Mouse (Mus musculus) central nervous system, embryonic 14 days (tissue): ENCODE data around the gene Vav1. TPM values are rescaled to one million over a fixed set of nuclear protein-coding genes. Genes with fewer than 3 reads are reported as not detected.

Source experiments
- polyA plus RNA-seq: library from polyadenylated mRNA; depleted of rRNA; stranded (reverse); fragments of >200 nt; gene quantifications from 2 replicates; pipeline ENCODE4 v1.2.3, GENCODE M21; 2012; rRNA removed

Vav1 gene
- 1.6 TPM in 2 replicates for polyA plus RNA-seq

GRCm38 (mm10) chr17:57278943-57279590 lies at the start of gene Vav1:
TSS of gene Vav1 (plus strand) at chr17:57279100.

GRCm38 (mm10) chr17:57248201-57248699 lies 30.6 kb upstream of the Vav1 start, which contains the start of gene Gpr108:
TSS of gene Gpr108 (minus strand) at chr17:57248446.

DNA sequence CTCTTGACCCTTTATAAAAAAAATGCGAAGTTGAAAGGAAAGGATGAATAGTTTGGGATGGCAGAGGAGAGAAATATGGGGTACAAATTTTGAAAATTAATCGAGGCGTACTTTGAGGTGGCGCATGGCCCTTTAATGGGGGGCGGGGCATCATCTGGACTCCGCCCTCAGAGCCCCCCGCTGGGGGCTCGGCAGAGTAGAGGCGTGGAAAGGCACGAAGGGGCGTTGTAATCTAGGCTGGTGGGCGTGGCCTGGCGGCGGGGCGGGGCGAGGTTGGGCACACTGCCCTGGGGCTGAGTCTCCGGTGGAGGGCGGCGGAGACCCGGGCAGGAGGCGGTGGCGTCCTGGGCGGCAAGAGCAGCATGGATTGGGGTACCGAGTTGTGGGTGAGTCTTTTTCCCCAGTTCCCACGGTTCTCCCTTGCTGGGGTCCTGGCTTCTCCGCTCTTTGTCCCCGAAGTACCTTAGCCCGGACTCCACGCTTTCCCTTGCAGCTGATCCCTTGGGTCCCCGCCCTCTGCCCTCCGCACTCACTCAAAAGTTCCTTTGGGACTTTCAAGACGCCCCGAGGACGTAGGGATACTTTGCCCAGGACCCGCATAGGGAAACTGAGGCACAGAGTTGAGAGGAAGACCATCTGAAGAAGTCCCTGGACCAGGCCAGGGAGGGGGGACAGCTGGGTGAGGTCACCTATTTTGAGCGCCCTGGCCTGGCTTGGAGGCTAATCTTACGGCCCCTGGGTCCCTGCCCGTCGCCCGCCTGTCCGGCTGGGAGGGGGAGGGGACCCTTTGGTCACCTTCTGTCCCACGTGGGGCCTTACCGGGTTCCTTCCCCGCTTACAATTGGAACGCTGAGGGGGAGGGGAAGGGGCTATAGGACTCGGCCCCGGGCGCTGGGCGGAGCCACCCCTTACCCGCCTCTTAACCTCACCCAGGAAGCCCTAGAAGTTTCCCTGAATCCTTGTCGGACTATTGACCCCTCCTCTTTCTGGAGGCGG lies 29.4 kb upstream of the Vav1 start, which contains the start of gene Trip10:
Gene Trip10 (plus strand): TSS at position 270 of the 996 bp plus-strand sequence.

GRCm38 (mm10) chr17:57358441-57358840 lies 79.5 kb downstream of the Vav1 start, which contains the start of gene Adgre1:
TSS of gene Adgre1 (plus strand) at chr17:57358691.

Other genes starting within 250 kb of the Vav1 start
- gene Khsrp, start 247.6 kb upstream of the Vav1 start, polyA plus RNA-seq: 104 and 105 TPM in 2 replicates
- 0.08 and 0.11 TPM in 2 replicates for gene Slc25a41, start 237.4 kb upstream of the Vav1 start, polyA plus RNA-seq
- gene Crb3, start 220.0 kb upstream of the Vav1 start, polyA plus RNA-seq: 2.0 and 2.4 TPM in 2 replicates
- gene Slc25a23, start 219.2 kb upstream of the Vav1 start, polyA plus RNA-seq: 75.6 and 77.7 TPM in 2 replicates
- 5.7 and 5.8 TPM in 2 replicates for gene Dennd1c, start 200.6 kb upstream of the Vav1 start, polyA plus RNA-seq
- 179 and 184 TPM in 2 replicates for gene Tubb4a, start 191.3 kb upstream of the Vav1 start, polyA plus RNA-seq
- gene Tnfsf9, start 173.8 kb upstream of the Vav1 start, polyA plus RNA-seq: 6.9 and 7.3 TPM in 2 replicates
- 0.61 and 0.76 TPM in 2 replicates for gene Cd70, start 129.3 kb upstream of the Vav1 start, polyA plus RNA-seq
- gene Tnfsf14, start 84.9 kb upstream of the Vav1 start, polyA plus RNA-seq: 0.04 and 0.10 TPM in 2 replicates
- 1.0 and 1.5 TPM in 2 replicates for gene C3, start 51.0 kb upstream of the Vav1 start, polyA plus RNA-seq
- gene Gpr108, start 30.7 kb upstream of the Vav1 start, polyA plus RNA-seq: 20.5 and 24.5 TPM in 2 replicates
- gene Trip10, start 29.6 kb upstream of the Vav1 start, polyA plus RNA-seq: 17.2 and 21.5 TPM in 2 replicates
- gene Adgre1, start 79.6 kb downstream of the Vav1 start, polyA plus RNA-seq: 3.0 and 4.4 TPM in 2 replicates